Mouse (Mus musculus): ENCODE results near the gene Gm49486.

The Gm49486 gene

GRCm38 (mm10) chr15:79223641-79224040 is 5.5 kb upstream of the Gm49486 start:
- in situ Hi-C loops (cut with MboI; ENCODE audit: unreplicated experiment in 2 of 2): loop anchor here (10.0 kb wide), 4 partner anchors 431 to 1001 kb away; partner anchors contain the start of genes Cby1 (in 1 of the 2) and Fam227a (in 1 of the 2)

DNA sequence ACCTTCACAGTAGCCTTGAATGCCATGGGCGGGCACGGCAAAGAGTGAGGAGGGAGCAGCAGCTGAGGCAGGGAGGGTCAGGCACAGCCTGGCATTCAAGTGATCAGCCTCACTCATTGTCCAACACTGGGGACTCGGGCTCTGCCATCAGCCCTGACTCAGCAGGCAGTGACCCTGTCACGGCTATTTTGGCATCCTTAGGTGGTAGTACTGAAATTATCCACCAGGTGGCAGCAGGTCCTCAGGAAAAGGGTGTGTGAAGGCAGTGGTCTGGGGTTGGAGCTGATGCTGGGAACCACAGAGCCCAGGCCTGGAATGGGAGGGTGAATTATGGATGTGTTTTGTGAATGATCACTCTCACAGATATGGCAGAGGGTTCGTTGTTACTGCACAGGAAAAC is 4.5 kb upstream of the Gm49486 start:
- in situ Hi-C loops (cut with MboI; ENCODE audit: unreplicated experiment in 2 of 2): loop anchor here (5.0 to 10.0 kb wide), 6 partner anchors 383 to 1000 kb away; partner anchors contain the start of genes Cby1 (in 1 of the 2), Dmc1 (in 1 of the 2) and Fam227a (in 1 of the 2)

GRCm38 (mm10) chr15:79225780-79226179 is 3.4 kb upstream of the Gm49486 start:
- in situ Hi-C loops (cut with MboI; ENCODE audit: unreplicated experiment in 2 of 2): loop anchor here (5.0 to 10.0 kb wide), 6 partner anchors 382 to 999 kb away; partner anchors contain the start of genes Cby1 (in 1 of the 2), Dmc1 (in 1 of the 2) and Fam227a (in 1 of the 2)

- in situ Hi-C loops (cut with MboI; ENCODE audit: unreplicated experiment in 2 of 2): no loop called here
These were observed 6.1 kb downstream of the Gm49486 start for GRCm38 (mm10) chr15:79235268-79235667.

DNA sequence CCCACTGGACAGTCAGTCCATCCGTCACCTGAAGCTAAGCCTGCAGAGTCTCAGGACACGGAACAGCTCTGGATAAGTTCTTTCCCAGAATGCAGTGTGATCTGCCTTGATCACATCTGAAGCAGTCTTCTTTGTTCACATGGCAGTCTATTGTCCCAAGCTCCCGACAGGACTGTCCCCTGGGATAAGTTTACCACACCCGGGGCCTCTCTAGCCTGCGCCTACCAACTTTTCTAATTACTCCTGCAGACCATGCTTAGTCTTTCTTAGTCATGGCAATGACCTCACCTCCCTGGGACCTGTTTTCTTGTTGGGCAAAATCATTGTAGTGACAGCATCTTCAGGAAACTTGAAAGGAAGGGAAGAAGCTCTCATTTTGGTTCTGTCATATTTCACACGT is 8.8 kb downstream of the Gm49486 start:
- in situ Hi-C loops (cut with MboI; ENCODE audit: unreplicated experiment in 2 of 2): no loop called here

- in situ Hi-C loops (cut with MboI; ENCODE audit: unreplicated experiment in 2 of 2): loop anchor here (5.0 kb wide), 1 partner anchor 225 kb away; no protein-coding TSS in a partner anchor
These were observed 13.5 kb downstream of the Gm49486 start for GRCm38 (mm10) chr15:79242574-79243233.

GRCm38 (mm10) chr15:79243234-79244042 is 14.2 kb downstream of the Gm49486 start:
- in situ Hi-C loops (cut with MboI; ENCODE audit: unreplicated experiment in 2 of 2): loop anchor here (5.0 kb wide), 1 partner anchor 224 kb away; no protein-coding TSS in a partner anchor

DNA sequence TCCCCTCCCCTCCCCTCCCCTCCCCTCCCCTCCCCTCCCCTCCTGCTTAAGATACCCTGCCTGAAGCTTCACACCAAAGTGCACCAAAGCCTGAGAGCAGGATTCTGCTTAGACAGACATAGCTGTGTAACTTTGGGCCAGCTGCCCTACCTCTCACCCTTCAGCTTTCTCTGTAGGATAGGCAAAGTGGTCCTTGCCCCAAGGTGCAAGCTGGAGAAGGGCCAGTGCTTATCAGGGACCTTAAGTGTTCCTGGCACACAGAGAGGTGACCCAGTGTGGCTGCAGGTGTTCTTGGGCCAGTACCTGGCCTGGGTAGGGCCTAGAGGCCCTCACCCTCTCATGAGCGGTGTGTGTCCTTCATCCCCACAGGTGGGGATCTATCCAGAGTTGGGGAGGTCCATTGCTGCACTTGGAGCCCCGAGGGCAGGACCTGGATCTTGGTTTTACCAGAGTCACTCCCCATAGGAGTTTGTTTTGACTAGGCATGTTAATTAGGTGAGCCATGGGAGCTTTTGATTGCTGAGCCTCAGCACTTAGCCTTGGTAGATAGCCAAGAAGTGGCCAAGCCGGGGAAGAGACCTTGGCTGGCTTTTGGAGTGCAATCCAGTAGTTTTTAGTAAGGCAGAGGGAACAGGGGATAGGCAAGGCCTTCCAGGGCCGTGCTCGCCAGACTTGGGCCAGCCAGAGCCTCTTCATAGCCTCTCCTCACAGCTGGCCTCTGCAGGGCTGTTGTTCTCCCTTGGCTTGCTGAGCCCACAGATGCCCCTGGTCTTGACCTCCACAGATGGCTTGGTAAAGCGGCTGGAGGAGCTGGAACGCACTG is 15.1 kb downstream of the Gm49486 start:
- in situ Hi-C loops (cut with MboI; ENCODE audit: unreplicated experiment in 2 of 2): loop anchor here (5.0 kb wide), 1 partner anchor 223 kb away; no protein-coding TSS in a partner anchor

DNA sequence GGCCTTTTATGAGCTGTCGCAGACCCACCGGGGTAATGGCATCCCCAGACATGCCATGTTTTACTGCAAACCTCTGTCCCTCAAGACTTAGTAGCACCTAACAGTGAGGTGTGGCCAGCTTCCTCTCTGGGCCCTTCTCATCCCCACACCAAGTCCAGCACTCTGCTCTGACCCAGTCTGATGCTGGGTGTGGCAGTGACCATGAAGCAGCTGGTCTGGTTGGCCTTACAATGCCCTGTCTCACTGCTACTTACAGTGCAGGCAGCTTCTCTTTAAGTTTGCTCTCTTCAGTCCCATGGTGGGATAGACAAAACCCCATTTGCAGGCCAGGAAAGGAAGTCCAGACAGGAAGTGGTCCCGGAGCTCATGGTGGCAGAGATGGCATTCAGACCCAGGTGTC is 16.1 kb downstream of the Gm49486 start:
- in situ Hi-C loops (cut with MboI; ENCODE audit: unreplicated experiment in 2 of 2): no loop called here

DNA sequence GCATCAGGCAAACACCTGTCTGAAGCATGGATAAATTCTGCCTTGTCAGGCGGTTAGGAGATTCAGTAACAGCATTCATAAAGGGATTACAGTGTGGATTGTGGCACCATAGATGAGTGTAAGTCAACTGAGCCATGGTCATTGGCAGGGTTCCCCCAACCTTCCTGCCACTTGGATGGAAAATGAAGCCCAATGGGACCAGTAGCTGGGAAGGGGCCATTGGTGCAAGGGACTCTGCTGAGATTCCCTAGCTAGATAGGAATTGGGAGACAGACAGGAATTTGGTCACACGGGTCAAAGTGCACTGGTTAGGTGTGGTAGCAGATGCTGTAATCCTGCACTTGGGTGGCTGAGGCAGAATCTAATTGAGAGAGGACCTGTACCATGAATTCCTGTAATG is 21.0 kb downstream of the Gm49486 start:
- in situ Hi-C loops (cut with MboI; ENCODE audit: unreplicated experiment in 2 of 2): no loop called here

GRCm38 (mm10) chr15:79251168-79251567 is 22.0 kb downstream of the Gm49486 start:
- in situ Hi-C loops (cut with MboI; ENCODE audit: unreplicated experiment in 2 of 2): no loop called here

DNA sequence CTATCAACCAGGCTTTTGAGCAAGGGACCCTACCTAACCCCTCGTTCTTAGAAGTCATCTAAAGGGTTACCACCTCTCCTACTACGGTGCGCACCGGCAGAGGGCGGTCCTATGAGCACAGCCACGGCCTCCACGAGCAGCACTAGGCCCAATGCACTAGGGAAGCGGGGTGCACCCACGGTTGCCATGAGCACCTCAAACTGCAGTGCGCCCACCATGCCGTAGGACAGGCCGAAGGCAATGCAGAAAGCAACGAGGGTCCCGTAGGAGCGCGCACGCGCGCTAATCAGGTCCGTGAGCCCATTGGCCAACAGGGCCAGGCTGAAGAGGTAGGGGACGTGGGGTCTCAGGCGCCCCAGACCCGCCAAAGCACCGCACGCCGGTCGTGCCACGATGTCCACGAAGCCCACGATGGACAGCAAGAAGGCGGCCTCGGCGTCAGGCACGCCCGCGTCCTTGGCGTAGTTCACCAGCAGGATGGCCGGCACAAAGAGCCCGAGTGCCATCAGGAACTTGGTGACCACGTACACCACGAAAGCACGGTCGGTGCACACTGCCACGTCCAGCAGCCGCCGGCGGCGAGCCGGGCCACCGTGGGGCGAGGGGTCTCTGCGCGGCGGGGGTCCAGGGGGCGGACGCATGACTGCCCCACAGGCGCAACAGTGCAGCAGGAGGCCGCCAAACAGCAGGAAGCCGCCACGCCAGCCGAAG is 22.7 kb downstream of the Gm49486 start:
- in situ Hi-C loops (cut with MboI; ENCODE audit: unreplicated experiment in 2 of 2): no loop called here

DNA sequence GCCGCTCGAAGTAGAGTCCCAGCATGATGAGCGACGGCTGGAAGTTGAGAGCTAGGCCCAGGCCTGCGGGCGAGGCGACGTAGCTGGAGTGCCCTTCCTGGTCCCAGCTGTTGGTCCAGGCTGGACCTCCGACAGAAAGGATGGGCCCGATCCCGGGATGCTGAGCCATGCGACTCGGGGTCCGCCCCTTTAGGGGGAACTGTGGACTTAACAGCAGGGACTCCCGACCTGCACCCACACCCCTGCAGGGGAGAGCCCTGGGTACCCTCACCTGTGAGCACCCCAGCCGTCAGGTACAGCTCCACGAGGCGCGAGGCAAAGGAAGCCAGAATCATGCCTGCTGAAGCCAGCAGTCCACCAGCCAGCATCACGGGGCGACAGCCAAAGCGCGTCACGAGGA is 23.4 kb downstream of the Gm49486 start:
- in situ Hi-C loops (cut with MboI; ENCODE audit: unreplicated experiment in 2 of 2): no loop called here

- in situ Hi-C loops (cut with MboI; ENCODE audit: unreplicated experiment in 2 of 2): no loop called here
These were observed 25.5 kb downstream of the Gm49486 start, which contains the start of gene Slc16a8 for GRCm38 (mm10) chr15:79254661-79255060. Gene Slc16a8, minus strand, starts transcription at chr15:79254761.

GRCm38 (mm10) chr15:79258521-79258920 is 29.3 kb downstream of the Gm49486 start:
- in situ Hi-C loops (cut with MboI; ENCODE audit: unreplicated experiment in 2 of 2): no loop called here

- in situ Hi-C loops (cut with MboI; ENCODE audit: unreplicated experiment in 2 of 2): loop anchor here in 1 of 2 experiments (10.0 kb wide), 1 partner anchor 114 kb away; no protein-coding TSS in a partner anchor
These were observed 32.0 kb downstream of the Gm49486 start for GRCm38 (mm10) chr15:79261095-79261725.

DNA sequence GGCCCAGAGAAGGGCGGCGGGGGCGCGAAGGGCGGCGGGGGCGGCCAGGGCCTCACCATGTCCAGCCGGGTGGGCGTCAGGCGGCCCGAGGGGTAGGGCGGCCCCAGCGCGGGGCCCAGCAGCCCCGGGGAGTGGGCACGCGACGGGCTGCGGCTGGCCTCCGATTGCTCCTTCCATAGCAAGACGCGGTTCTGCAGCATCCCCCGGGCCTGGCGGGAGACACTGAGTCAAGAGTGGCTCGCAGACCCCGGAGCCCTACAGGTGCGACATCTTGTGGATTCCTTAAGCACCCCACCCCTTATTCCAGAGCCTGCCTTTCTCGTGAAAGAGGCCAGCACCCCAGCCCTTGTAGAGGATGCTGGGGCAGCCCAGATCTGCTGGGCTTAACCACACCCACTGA is 32.6 kb downstream of the Gm49486 start:
- in situ Hi-C loops (cut with MboI; ENCODE audit: unreplicated experiment in 2 of 2): loop anchor here in 1 of 2 experiments (10.0 kb wide), 1 partner anchor 113 kb away; no protein-coding TSS in a partner anchor

- in situ Hi-C loops (cut with MboI; ENCODE audit: unreplicated experiment in 2 of 2): loop anchor here in 1 of 2 experiments (10.0 kb wide), 1 partner anchor 112 kb away; no protein-coding TSS in a partner anchor
These were observed 33.2 kb downstream of the Gm49486 start for GRCm38 (mm10) chr15:79262375-79262774.

DNA sequence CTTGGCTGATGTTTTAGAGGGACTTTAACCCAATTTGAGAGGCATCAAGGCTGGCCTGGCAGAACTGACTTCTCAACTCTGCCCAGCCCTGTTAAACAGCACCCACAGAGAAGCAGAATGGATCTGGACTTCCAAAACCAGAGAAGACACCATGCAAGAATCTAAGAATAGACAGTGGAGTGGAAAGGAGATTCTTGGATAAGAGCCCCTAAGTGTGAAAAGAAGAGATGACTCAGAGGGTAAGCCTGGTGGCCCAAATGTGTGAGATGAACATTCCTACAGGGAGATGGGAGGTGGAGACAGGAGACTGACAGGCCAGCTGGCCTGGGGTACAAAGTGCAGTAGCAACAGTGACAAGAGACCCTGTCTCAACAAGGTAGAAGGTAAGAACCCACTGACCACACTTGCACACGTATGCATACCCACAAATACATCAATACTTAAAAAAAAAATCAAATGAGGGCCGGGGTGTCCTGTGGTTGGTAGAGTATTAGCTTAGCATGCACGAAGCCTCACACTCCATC is 33.7 kb downstream of the Gm49486 start:
- in situ Hi-C loops (cut with MboI; ENCODE audit: unreplicated experiment in 2 of 2): loop anchor here in 1 of 2 experiments (10.0 kb wide), 1 partner anchor 112 kb away; no protein-coding TSS in a partner anchor

All from v-Abl transformed pro-B cells (cell line).